Mouse (Mus musculus) MEL (cell line): ENCODE results near the gene Mmp27. TPM values are rescaled to one million over a fixed set of nuclear protein-coding genes. Genes with fewer than 3 reads are reported as not detected.
A peak's percentile ranks its signal among the peaks of the same experiment; 100 is the strongest.

Experiments used
- DNase-seq: peaks from one replicate; pipeline ENCODE4 v3.0.0; 2011; ENCODE audit warnings: low read depth, low spot score
- H3K27ac ChIP-seq: 2 replicates; pipeline ENCODE4 v1.5.1; 2012; ENCODE audit warnings: low read depth, mild to moderate bottlenecking, control low read depth, low read length, moderate library complexity; ENCODE audit not compliant: control insufficient read depth
- H3K27me3 ChIP-seq, 2 experiments: fragments of 150-350 bp in 1 of 2; sonication (generic) in 1 of 2; 2 replicates each; pipeline ENCODE4 v1.6.1; 2012; ENCODE audit warnings: low read length in 2 of 2, mild to moderate bottlenecking in 2 of 2, improper control_type of control experiment in 1 of 2, moderate library complexity in 1 of 2; ENCODE audit not compliant: insufficient read depth in 2 of 2, control insufficient read depth in 1 of 2
- H3K36me3 ChIP-seq, 2 experiments: 2 replicates each; pipeline ENCODE4 v1.6.1; 2012 to 2014; ENCODE audit warnings: low read length in 2 of 2, improper control_type of control experiment in 1 of 2, inconsistent platforms in 1 of 2, mild to moderate bottlenecking in 1 of 2; ENCODE audit not compliant: insufficient read depth in 2 of 2, control insufficient read depth in 1 of 2
- H3K4me1 ChIP-seq, 2 experiments: fragments of 150-350 bp in 1 of 2; sonication (generic) in 1 of 2; 2 replicates each; pipeline ENCODE4 v1.6.1; 2012; ENCODE audit warnings: low read length in 2 of 2, improper control_type of control experiment in 1 of 2, mild to moderate bottlenecking in 1 of 2; ENCODE audit not compliant: insufficient read depth in 2 of 2, control insufficient read depth in 1 of 2
- H3K4me3 ChIP-seq, 2 experiments: fragments of 150-350 bp in 1 of 2; sonication (generic) in 1 of 2; 2 replicates each; pipeline ENCODE4 v1.5.1; 2012; ENCODE audit warnings: low read depth in 2 of 2, low read length in 2 of 2, mild to moderate bottlenecking in 2 of 2, moderate library complexity in 2 of 2, control low read depth in 1 of 2, improper control_type of control experiment in 1 of 2; ENCODE audit not compliant: control insufficient read depth in 1 of 2, insufficient read depth in 1 of 2
- H3K79me2 ChIP-seq: 2 replicates; pipeline ENCODE4 v1.6.1; 2012; ENCODE audit warnings: mild to moderate bottlenecking, low read length, moderate library complexity; ENCODE audit not compliant: control insufficient read depth, poor library complexity, insufficient read depth
- H3K9ac ChIP-seq: 2 replicates; pipeline ENCODE4 v1.6.1; 2012; ENCODE audit warnings: low read depth, mild to moderate bottlenecking, control low read depth, low read length, moderate library complexity; ENCODE audit not compliant: control insufficient read depth, poor library complexity, severe bottlenecking
- H3K9me3 ChIP-seq: fragments of 150-350 bp; sonication (generic); replicated peaks from 2 replicates; pipeline ENCODE4 v1.6.1; 2012; ENCODE audit warnings: mild to moderate bottlenecking, low read length, improper control_type of control experiment, moderate library complexity; ENCODE audit not compliant: insufficient read depth
- BHLHE40 ChIP-seq: IDR thresholded peaks from 2 replicates; pipeline ENCODE4 v1.6.1; 2012; ENCODE audit warnings: low read depth, mild to moderate bottlenecking, inconsistent platforms, low read length, improper control_type of control experiment, borderline replicate concordance
- CHD1 ChIP-seq: IDR thresholded peaks from 2 replicates; pipeline ENCODE4 v1.6.1; 2012; ENCODE audit warnings: low read depth, mild to moderate bottlenecking, inconsistent platforms, low read length, improper control_type of control experiment
- CHD2 ChIP-seq: IDR thresholded peaks from 2 replicates; pipeline ENCODE4 v1.6.1; 2011; ENCODE audit warnings: low read length, improper control_type of control experiment
- CTCF ChIP-seq, 3 experiments: IDR thresholded peaks in 2 of 3; conservative IDR thresholded peaks in 1 of 3; 2 replicates each; pipeline ENCODE4 v1.5.1; 2011 to 2012; ENCODE audit warnings: low read length in 3 of 3, low read depth in 2 of 3, mild to moderate bottlenecking in 2 of 3, improper control_type of control experiment in 1 of 3, inconsistent platforms in 1 of 3, mixed read lengths in 1 of 3, moderate library complexity in 1 of 3; ENCODE audit not compliant: control insufficient read depth in 1 of 3, insufficient read depth in 1 of 3, poor library complexity in 1 of 3, severe bottlenecking in 1 of 3
- E2F4 ChIP-seq: IDR thresholded peaks from 2 replicates; pipeline ENCODE4 v1.6.1; 2011; ENCODE audit warnings: low read depth, low read length, improper control_type of control experiment, borderline replicate concordance
- EP300 ChIP-seq, 2 experiments: IDR thresholded peaks; 2 replicates each; pipeline ENCODE4 v1.6.1; 2011; ENCODE audit warnings: improper control_type of control experiment in 2 of 2, low read length in 2 of 2, low read depth in 1 of 2, mild to moderate bottlenecking in 1 of 2
- ETS1 ChIP-seq: IDR thresholded peaks from 2 replicates; pipeline ENCODE4 v1.6.1; 2012; ENCODE audit warnings: low read depth, mild to moderate bottlenecking, inconsistent platforms, low read length, improper control_type of control experiment, moderate library complexity
- GATA1 ChIP-seq: IDR thresholded peaks from 2 replicates; pipeline ENCODE4 v1.6.1; 2011; ENCODE audit warnings: low read depth, low read length, improper control_type of control experiment
- HCFC1 ChIP-seq: IDR thresholded peaks from 2 replicates; pipeline ENCODE4 v1.6.1; 2012; ENCODE audit warnings: low read depth, mild to moderate bottlenecking, inconsistent platforms, low read length, improper control_type of control experiment, moderate library complexity
- MAZ ChIP-seq: IDR thresholded peaks from 2 replicates; pipeline ENCODE4 v1.6.1; 2012; ENCODE audit warnings: low read depth, mild to moderate bottlenecking, inconsistent platforms, low read length, improper control_type of control experiment
- MXI1 ChIP-seq: IDR thresholded peaks from 2 replicates; pipeline ENCODE4 v1.6.1; 2011; ENCODE audit warnings: mild to moderate bottlenecking, low read depth, low read length, improper control_type of control experiment
- MYB ChIP-seq: IDR thresholded peaks from 2 replicates; pipeline ENCODE4 v1.6.1; 2011; ENCODE audit warnings: mild to moderate bottlenecking, low read depth, low read length, improper control_type of control experiment
- MYC ChIP-seq: IDR thresholded peaks from 2 replicates; pipeline ENCODE4 v1.6.1; 2011; ENCODE audit warnings: low read depth, mild to moderate bottlenecking, low read length, improper control_type of control experiment, moderate library complexity
- NELFE ChIP-seq: IDR thresholded peaks from 2 replicates; pipeline ENCODE4 v1.6.1; 2011; ENCODE audit warnings: low read depth, low read length, improper control_type of control experiment
- NRF1 ChIP-seq: IDR thresholded peaks from 2 replicates; pipeline ENCODE4 v1.6.1; 2014; ENCODE audit warnings: low read depth, mild to moderate bottlenecking, inconsistent platforms, low read length, improper control_type of control experiment, moderate library complexity; ENCODE audit not compliant: poor library complexity, insufficient read depth, severe bottlenecking
- POLR2A ChIP-seq, 2 experiments: IDR thresholded peaks; 2 replicates each; pipeline ENCODE4 v1.6.1; 2011 to 2012; ENCODE audit warnings: low read length in 2 of 2, mild to moderate bottlenecking in 2 of 2, control low read depth in 1 of 2, improper control_type of control experiment in 1 of 2, low read depth in 1 of 2, moderate library complexity in 1 of 2; ENCODE audit not compliant: control insufficient read depth in 1 of 2, insufficient read depth in 1 of 2, poor library complexity in 1 of 2
- POLR2AphosphoS2 ChIP-seq: IDR thresholded peaks from 2 replicates; pipeline ENCODE4 v1.6.1; 2011; ENCODE audit warnings: low read length, improper control_type of control experiment
- RAD21 ChIP-seq: IDR thresholded peaks from 2 replicates; pipeline ENCODE4 v1.6.1; 2011; ENCODE audit warnings: mild to moderate bottlenecking, low read depth, low read length, improper control_type of control experiment
- RCOR1 ChIP-seq: IDR thresholded peaks from 2 replicates; pipeline ENCODE4 v1.6.1; 2012; ENCODE audit warnings: low read depth, mild to moderate bottlenecking, inconsistent platforms, low read length, improper control_type of control experiment
- SIN3A ChIP-seq: IDR thresholded peaks from 2 replicates; pipeline ENCODE4 v1.6.1; 2012; ENCODE audit warnings: low read length, improper control_type of control experiment, inconsistent platforms
- TBP ChIP-seq: IDR thresholded peaks from 2 replicates; pipeline ENCODE4 v1.8.0; 2011; ENCODE audit warnings: low read depth, low read length, improper control_type of control experiment
- TCF12 ChIP-seq: IDR thresholded peaks from 2 replicates; pipeline ENCODE4 v1.6.1; 2014; ENCODE audit warnings: low read depth, mild to moderate bottlenecking, inconsistent platforms, low read length, improper control_type of control experiment, moderate library complexity
- USF1 ChIP-seq: IDR thresholded peaks from 2 replicates; pipeline ENCODE4 v1.6.1; 2014; ENCODE audit warnings: low read depth, mild to moderate bottlenecking, inconsistent platforms, low read length, improper control_type of control experiment, moderate library complexity
- USF2 ChIP-seq, 2 experiments: IDR thresholded peaks; 2 replicates each; pipeline ENCODE4 v1.6.1; 2011 to 2012; ENCODE audit warnings: improper control_type of control experiment in 2 of 2, low read length in 2 of 2, borderline replicate concordance in 1 of 2, inconsistent platforms in 1 of 2, low read depth in 1 of 2, mild to moderate bottlenecking in 1 of 2; ENCODE audit not compliant: insufficient read depth in 1 of 2
- ZC3H11A ChIP-seq: IDR thresholded peaks from 2 replicates; pipeline ENCODE4 v1.6.1; 2012; ENCODE audit warnings: low read depth, mild to moderate bottlenecking, inconsistent platforms, low read length, improper control_type of control experiment
- ZKSCAN1 ChIP-seq: IDR thresholded peaks from 2 replicates; pipeline ENCODE4 v1.6.1; 2012; ENCODE audit warnings: low read depth, mild to moderate bottlenecking, inconsistent platforms, low read length, improper control_type of control experiment, moderate library complexity
- ZMIZ1 ChIP-seq: IDR thresholded peaks from 2 replicates; pipeline ENCODE4 v1.6.1; 2012; ENCODE audit warnings: low read depth, mild to moderate bottlenecking, inconsistent platforms, low read length, improper control_type of control experiment, moderate library complexity
- ZNF384 ChIP-seq: IDR thresholded peaks from 2 replicates; pipeline ENCODE4 v1.6.1; 2012; ENCODE audit warnings: low read depth, mild to moderate bottlenecking, inconsistent platforms, low read length, improper control_type of control experiment
- polyA plus RNA-seq, 2 experiments: library from polyadenylated mRNA; stranded (reverse) in 1 of 2; unstranded in 1 of 2; fragments of >175 nt in 1 of 2; fragments of >200 nt in 1 of 2; gene quantifications; 2 replicates each; pipeline versions ENCODE4 v1.2.1 to v1.2.4; 2012; ENCODE audit warnings: low replicate concordance in 2 of 2, low read depth in 1 of 2; ENCODE audit not compliant: insufficient read length in 2 of 2, insufficient read depth in 1 of 2, missing spikeins in 1 of 2
- total RNA-seq: library from RNA; depleted of rRNA; stranded (reverse); fragments of 300-350 nt; gene quantifications from 2 replicates; pipeline ENCODE4 v1.2.3, GENCODE M21; 2012

Gene Mmp27
- total and polyA plus RNA-seq, 3 experiments = 0.27 TPM; not detected in 2

DNA sequence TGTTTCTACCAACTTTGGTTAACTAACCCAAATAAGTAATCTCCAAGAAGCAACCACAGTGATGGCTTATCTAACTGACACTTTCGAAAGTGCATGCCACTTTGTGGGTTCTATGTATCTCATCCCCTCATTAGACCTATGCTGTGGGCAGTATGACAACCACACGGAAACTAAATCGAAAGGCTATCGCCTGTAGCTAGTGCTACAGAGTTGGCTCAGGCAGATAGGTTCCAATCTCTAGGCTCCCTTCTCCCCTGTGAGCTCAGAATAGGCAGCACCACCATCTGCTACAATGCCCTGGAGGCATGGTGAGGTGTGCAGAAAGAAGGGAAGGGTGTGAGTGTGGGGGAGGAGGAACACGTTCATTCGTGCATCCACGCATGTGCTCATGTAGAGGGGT is 992 bp downstream of the Mmp27 start:
- Histone ChIP-seq H3K36me3 (peaks cover 0 to 24% of the 10 kb centered on the region in 2 experiments; a peak in 2 of 4 replicates), H3K27me3 (no peaks in the 10 kb centered on the region), H3K9me3 (no peaks in the 10 kb centered on the region), H3K9ac (no peak overlapping the region), H3K4me3 (no peak overlapping the region), H3K4me1 (peaks cover 17 to 20% of the 10 kb centered on the region in 2 experiments), H3K27ac (no peak overlapping the region), H3K79me2 (no peaks in the 10 kb centered on the region)
- DNase-seq = peak; percentile 32
- TF ChIP-seq POLR2A (IDR thresholded peaks at IDR 0.05; ENCODE audit: control insufficient read depth in 1 of 2, insufficient read depth in 1 of 2, low read depth in 1 of 2, low read length in 2 of 2, poor library complexity in 1 of 2) (no peak), ZNF384 (no peak), EP300 (IDR thresholded peaks at IDR 0.05; ENCODE audit: low read depth in 1 of 2, low read length in 2 of 2) (peak; percentile 22 to 67; a peak in 3 of 4 replicates), MYB (peak; percentile 41; the same call in 1 of the 2 replicates), ETS1 (peak; percentile 38; the same call in 1 of the 2 replicates), RCOR1 (0 out of 2 replicates have a peak, but pooled peaks have one; percentile 20), NELFE (0 out of 2 replicates have a peak, but pooled peaks have one; percentile 16), GATA1 (0 out of 2 replicates have a peak, but pooled peaks have one; percentile 34), USF1 (no peak), TCF12 (peak; percentile 38; the same call in 1 of the 2 replicates)

DNA sequence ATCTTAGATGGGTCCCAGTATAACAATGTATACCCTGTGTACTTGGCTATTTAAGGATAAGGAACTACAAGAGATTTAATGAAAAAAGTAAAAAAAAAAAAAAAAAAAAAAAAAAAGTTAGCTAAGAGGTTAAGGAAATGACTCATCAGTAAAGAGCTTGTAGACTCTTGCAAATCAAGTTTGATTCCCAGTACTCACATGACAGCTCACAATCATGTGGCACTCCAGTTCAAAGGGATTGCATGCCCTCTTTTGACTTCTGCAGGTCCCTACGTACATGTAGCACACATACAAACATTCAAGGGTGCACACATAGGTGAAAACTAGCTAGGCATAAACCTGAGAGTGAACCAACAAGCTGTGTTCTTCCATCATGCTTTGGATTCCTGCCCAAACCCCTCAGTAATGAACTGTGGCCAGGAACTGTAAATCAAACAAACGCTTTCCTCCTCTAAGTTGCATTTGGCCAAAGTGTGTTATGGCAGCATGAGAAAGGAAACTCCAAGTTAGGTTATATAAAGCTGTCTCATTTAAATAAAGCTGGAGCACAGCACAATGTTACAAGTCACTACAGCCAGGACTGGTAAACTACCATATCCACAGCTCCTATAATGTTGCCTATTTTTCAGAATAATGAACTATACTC is 1.6 kb downstream of the Mmp27 start:
- Histone ChIP-seq H3K36me3 (peaks cover 0 to 24% of the 10 kb centered on the region in 2 experiments; a peak in 2 of 4 replicates), H3K9ac (no peak overlapping the region), H3K9me3 (no peaks in the 10 kb centered on the region), H3K4me3 (no peak overlapping the region), H3K79me2 (no peaks in the 10 kb centered on the region), H3K4me1 (peaks cover 17 to 20% of the 10 kb centered on the region in 2 experiments), H3K27ac (no peak overlapping the region), H3K27me3 (no peaks in the 10 kb centered on the region)
- DNase-seq = peak; percentile 52
- TF ChIP-seq HCFC1 (no peak), TCF12 (no peak), BHLHE40 (peak; percentile 66; the same call in 1 of the 2 replicates), MYB (no peak), NRF1 (no peak), E2F4 (no peak), RAD21 (no peak), TBP (no peak), POLR2AphosphoS2 (no peak), MXI1 (no peak), ZC3H11A (no peak), ZKSCAN1 (no peak), ETS1 (peak; percentile 63), ZNF384 (peak; percentile 96), EP300 (IDR thresholded peaks at IDR 0.05; ENCODE audit: low read depth in 1 of 2, low read length in 2 of 2) (peak; percentile 27 to 40; a peak in 1 of 4 replicates), USF1 (peak; percentile 81; the same call in 1 of the 2 replicates), CTCF (IDR thresholded peaks at IDR 0.05 in 2 of 3, conservative IDR thresholded peaks at IDR 0.05 in 1 of 3; ENCODE audit: control insufficient read depth in 1 of 3, insufficient read depth in 1 of 3, low read depth in 2 of 3, low read length in 3 of 3, poor library complexity in 1 of 3, severe bottlenecking in 1 of 3) (no peak), CHD2 (no peak), ZMIZ1 (no peak), USF2 (IDR thresholded peaks at IDR 0.05; ENCODE audit: borderline replicate concordance in 1 of 2, insufficient read depth in 1 of 2, low read depth in 1 of 2, low read length in 2 of 2) (0 out of 4 replicates have a peak, but pooled peaks of 1 of the 2 experiments have one; percentile 34), CHD1 (no peak), POLR2A (IDR thresholded peaks at IDR 0.05; ENCODE audit: control insufficient read depth in 1 of 2, insufficient read depth in 1 of 2, low read depth in 1 of 2, low read length in 2 of 2, poor library complexity in 1 of 2) (no peak), SIN3A (0 out of 2 replicates have a peak, but pooled peaks have one; percentile 16), NELFE (no peak), MAZ (no peak), MYC (peak; percentile 37; the same call in 1 of the 2 replicates)
